Mouse (Mus musculus): ENCODE results near the gene Hoxc4.
A peak's percentile ranks its signal among the peaks of the same experiment; 100 is the strongest.

Hoxc4 gene

DNA sequence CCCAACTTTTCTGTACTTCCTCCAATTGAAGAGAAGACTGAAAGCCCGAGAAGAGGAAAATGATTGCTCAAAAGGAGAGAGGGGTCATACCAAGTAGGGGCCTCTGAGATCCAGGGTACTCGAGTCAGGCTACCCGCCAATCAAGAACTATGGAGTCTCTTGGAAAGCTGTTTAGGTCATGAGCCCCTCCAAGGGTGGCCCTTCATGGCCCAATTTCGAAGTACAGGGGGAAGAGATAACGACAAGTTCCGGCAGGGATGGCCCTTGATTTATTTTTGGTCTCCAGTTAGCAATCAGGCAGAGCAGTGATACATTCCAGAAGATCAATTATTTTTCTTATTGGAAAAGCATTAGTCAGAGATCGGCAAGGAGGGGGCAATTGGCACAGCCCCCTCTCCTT, 27.0 kb upstream of the Hoxc4 start:
- no peak for DNase-seq

DNA sequence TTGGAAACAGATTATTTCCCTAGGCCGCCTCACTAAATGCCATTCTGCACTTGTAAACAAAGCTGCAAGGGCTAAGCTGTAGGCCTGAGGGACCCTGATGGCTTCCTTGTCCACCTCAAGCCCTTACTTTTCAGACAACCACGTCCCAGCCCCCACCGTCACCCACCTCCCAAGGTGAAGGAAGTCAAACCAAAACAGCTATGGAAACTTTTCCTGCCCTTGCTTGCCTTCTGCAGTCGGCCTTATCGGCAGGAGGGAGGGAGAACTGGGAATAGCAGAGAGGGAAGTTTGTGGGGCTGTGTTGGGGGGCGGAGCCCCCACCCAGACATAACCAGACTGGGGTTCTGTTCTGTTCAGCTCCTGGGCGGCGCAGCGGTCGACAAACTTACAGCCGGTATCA, 26.5 kb upstream of the Hoxc4 start:
- no peak for DNase-seq

DNA sequence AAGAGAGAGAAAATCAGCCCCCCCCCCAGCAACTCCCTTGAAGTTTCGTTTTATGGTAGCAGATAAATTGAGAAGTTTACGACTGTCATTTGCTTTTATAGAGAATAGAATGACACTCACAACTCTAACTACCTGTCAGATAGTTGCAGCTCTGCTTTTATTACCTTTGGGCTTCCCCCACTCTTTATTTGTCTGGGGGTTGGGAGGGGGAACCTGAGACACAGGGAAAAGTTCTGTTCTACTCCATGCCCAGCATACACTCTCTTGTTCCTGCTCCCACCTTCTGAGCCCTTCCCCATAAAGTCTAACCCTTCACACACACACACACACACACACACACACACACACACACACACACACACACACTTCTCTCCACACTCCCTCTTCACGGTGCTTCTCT, 25.9 kb upstream of the Hoxc4 start:
- DNase-seq = no peak

DNA sequence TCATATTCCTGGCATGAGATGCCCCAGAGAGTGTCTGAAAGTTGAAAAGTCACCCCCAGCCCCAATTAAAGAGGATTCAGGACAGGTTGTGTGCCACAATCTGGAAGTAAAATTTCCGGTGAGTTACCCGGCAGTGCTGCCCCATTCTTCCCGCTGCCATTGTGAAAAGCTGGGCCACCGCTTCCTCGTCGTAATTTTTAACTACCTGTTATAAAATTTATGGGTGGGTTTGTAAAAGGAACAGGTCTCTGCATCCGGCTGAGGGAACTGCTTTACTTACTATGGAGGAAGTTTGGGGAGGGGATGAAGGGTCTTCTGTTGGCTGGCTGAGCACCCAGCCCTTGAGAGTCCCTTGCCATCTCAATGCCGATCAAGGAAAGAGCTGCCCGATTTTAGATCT, 22.2 kb upstream of the Hoxc4 start:
- DNase-seq = no peak

DNA sequence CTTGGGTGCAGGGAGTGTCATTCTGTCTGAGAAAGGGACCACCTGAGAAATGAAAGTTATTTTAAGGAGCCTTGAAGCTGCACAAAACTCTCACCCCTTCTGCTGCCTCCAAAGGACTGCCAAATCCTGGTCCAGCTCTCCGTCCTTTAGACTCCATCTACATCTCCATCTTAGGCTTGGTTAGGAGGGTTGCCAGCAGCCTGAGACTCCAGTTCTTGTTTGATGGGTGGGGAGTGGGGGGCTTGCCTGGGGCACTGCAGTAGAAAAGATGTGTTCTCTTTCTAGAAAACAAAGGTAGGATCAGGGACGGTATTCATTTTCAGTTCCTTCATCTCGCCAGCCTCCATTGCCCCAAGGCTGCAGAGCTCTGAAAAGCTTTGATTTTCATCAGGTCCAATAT, 21.3 kb upstream of the Hoxc4 start:
- no peak for DNase-seq

DNA sequence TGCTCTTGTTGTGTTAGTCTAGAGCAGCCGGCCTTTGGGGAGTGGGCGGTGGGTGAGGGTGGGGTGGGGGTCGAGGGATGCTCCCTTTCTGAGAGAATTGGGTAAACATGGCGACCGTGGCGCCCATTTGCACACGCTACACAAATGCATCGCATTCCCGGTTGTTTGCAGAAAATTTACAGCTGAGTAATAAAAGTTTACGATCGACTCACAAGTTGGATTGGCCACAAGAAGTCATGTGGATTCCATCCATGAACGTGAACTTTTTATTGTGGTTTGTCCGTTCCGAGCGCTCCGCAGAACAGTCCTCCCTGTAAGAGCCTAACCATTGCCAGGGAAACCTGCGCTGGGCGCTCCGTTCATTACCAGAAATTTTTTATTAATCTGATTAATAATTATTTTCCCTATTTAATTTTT, 20.8 kb upstream of the Hoxc4 start, which contains the start of gene Hoxc6:
Gene Hoxc6 (plus strand): TSS at position 319 of the 417 bp plus-strand sequence.
- DNase-seq = no peak

DNA sequence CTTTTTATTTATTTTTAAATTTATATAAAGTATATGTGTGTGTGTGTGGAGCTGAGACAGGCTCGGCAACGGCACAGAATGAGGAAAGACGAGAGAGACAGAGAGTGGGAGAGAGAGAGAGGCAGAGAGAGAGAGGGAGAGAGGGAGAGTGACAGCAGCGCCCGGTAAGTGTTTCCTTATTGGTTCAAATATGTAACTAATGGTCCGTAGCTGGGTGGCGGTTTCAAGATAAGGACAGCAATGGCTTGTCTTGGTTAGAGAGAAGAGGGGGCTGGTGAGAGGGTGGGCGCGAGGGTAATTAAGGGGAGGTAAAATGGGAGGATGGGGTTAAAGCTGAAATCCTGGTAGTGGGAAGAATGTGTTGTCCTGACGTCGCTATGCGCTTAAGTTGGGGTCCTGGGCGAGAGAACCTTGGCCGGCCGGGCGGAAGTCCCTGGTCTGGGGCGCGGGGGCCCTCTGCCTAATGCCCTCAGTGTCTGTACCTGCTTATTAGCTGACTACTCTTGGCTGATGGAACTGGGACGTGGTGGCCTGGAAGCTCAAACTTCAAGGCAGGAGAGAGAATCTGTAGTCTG, 20.0 kb upstream of the Hoxc4 start:
- no peak for DNase-seq

DNA sequence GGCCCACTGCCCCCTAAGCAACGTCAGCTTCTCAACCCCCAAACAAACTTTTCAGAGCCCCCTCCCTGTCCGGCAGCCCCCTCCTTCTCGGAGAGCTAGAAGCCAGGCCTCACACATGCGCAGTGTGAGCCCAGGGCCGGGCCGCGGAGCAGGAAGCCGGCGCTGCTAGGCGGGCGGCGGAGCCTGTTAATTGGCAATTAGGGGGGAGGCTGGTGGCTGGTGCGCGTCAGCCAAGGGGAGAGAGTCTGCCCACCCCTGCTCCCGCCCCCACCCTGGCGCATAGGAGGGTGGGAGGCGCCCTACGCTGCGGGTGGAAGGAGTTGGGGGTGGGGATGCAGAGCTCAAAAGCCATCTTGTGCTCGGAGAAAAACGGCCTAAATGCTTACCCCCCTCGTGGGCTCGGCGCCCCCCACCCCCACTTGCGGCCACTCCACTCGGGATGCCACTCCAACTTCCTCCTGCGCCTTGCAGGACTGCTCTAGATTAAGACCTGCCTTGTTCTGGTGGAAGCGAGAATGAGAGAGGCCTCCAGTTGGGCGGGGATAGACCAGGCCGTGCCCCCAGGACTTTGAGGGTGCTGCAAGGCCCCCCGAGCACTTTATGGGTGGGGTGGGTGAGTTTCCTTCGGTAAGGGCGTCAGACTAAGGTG, 19.4 kb upstream of the Hoxc4 start:
- DNase-seq = peak; percentile 18

DNA sequence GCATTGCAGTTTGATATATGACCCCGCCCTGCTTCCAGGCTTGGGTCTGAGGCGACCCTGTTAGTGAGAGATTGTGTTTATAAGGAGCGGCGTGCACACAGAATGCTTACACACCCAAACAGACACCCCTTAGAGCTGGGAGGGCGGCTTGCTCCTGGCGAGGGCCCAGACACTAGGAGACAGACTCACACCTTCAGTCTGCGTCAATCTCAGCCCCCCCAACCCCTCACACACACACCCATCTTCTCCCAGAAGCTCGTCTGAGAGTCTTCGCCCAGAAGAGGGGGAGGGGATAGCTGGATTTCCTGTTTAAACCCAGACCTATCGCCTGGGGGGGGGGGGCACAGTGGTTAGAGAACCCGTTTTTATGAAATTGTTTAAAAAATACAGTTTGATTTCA, 18.8 kb upstream of the Hoxc4 start:
- DNase-seq = no peak

DNA sequence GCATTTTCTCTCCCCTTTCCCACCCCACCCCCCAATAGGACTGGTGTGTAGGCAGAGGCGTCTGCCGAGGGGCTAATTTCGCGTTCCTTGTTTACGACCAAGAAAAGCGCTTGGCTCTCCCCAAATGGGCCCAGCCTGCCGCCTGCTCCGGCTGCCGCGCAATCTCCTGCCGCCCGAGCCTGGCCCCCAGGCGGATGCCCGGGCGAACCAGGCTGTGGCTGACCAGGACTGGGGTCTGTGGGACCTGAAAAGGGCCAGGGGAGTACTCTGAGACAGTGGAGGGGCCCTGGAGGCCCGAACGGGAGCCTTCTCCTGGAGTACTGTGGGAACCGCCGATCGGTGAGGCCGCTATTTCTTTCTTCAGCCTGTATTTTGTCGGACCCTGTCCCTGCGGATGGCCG, 18.2 kb upstream of the Hoxc4 start:
- no peak for DNase-seq

DNA sequence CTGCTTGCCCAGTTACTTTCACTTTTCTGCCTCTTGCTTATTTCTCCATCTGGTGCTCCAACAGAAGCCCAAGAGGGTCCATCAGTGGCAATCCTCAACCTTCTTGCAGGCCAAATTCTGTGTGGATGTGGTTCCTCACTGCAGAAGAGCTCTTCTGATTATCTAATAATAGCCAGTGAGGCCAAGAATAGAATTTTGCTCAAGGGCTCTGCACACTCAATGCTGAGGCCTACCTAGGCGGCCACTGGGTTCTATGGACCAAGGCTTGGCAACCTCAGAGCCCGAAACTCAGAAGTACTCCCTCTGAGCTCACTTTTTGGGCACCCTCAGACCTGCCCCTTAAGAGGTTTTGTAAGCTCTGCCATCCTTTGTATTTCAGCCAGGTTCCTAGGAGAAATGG, 17.4 kb upstream of the Hoxc4 start:
- DNase-seq = no peak

DNA sequence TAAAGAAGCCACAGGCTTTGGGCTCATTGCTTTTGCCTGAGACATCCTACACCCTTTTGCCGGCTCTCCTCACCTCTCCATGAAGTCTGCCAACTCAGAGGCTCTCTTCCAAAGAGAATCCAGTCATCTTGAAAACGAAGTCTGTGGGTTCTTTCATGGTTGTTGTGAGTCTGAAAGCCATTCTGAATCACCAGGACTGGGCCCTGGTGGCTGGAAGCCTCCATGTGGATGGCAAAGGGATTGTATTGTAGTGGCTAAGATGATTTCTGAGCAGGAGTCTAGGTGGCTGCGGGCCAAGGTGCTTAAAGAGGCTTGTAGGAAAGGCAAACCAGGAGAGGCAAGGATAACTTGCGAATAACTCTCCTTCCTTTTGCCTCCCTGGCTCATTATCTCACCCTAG, 16.6 kb upstream of the Hoxc4 start:
- DNase-seq = no peak

DNA sequence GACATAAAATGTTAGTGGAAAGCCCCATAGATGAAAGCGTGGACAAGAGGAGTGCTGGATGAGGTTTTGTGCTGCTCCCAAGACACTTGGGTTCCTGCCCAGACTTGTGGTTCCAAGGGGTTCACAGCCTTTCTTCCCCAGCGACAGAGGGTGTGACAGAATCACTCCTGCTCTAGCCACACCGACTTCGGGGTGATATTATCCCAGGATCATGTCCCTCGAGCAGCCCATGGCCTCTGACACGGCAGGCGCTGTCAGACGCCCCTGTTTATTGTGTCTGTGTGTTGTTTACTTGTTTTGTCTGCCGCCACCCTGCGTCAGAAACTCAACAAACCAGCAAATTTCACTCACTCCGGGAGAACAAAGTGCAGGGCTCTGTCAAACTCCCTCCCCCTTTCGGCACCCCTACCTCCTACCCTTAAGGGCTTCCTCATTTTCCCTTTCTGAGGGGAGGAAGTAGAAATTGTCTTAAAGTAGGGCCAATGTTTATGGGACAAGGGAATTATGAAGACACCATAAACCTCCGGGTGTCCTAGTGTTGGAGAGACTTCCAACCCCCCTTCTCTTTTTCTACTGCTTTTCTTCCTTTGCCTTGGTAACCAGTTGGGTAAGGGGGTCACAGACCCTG, 15.8 kb upstream of the Hoxc4 start:
- no peak for DNase-seq

DNA sequence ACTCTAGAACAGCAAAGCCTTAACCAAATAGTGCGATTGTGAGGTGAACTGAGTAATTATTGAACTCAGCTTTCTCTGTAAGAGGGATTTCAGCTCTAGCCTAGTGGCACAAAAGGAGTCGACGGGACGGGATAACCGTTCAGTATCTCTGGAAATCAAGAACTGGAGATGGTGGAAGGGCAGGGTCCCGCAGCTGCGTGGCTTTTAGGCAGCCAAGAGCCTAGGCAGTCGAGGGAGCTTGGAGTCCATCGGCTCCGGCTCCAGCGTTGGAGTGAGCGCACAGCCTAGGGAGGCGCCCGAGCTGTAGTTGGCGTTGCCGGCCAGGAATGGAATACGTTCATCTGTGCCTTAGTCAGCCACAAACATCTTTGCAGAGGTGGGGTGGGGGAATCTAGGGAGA, 13.4 kb upstream of the Hoxc4 start:
- DNase-seq = no peak

DNA sequence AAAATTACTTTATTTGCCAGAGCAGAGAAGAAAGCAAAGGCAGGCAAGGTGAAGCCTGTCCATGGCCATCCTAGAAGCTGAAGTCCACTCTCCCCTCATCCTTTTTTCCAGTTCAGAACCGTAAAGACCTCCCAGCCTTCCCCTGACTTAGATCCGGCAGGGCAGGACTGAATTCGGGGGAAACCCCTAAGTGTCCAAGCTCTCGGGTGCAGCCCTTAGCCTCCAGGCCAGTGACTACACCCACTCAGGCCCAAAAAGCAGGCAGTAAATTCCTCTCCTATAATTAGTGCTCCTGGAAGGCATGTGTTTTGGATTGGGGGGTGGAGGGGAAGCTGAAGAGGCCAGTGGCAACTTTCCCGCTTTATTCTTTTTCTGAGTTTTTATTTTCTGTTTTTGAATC, 12.9 kb upstream of the Hoxc4 start:
- DNase-seq = no peak

DNA sequence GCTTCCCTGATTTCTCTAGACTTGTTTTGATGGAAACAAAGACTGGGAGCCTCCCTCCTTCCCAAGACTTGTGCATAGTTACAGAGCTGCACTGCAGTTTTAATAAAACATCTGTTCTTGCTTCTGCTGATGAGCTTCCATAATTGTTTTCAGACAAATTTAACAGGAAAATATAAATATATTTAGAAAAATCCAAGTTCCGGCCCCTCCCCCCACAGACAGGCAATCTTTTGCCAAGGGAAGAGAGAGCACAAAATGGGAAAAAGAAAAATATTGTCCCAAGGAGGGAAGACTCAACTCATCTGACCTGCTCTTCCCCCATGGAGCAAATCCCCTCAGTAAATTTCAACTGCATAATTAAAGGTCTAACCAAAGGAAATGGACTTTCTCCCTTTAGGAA, 12.4 kb upstream of the Hoxc4 start:
- no peak for DNase-seq

DNA sequence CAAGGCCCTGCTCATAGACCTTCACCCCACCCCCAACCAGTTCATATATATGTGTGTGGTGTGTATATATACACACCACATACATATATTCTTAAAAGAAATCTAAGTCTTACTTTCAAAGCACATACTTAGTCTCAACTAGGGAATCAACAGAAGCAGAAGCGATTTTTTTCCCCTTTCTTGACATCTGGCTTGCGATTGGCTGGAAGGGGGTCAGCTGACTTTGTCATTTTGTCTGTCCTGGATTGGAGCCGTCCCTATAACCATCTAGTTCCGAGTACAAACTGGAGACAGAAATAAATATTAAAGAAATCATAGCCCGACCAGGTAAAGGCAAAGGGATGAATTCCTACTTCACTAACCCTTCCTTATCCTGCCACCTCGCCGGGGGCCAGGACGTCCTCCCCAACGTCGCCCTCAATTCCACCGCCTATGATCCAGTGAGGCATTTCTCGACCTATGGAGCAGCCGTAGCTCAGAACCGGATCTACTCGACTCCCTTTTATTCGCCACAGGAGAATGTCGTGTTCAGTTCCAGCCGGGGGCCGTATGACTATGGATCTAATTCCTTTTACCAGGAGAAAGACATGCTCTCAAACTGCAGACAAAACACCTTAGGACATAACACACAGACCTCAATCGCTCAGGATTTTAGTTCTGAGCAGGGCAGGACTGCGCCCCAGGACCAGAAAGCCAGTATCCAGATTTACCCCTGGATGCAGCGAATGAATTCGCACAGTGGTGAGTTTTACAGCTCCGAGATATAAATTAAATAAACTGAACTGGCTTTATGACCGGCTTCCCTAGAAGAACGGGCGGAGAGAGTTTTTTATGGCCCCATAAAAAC, 9.2 kb upstream of the Hoxc4 start:
- no peak for DNase-seq

DNA sequence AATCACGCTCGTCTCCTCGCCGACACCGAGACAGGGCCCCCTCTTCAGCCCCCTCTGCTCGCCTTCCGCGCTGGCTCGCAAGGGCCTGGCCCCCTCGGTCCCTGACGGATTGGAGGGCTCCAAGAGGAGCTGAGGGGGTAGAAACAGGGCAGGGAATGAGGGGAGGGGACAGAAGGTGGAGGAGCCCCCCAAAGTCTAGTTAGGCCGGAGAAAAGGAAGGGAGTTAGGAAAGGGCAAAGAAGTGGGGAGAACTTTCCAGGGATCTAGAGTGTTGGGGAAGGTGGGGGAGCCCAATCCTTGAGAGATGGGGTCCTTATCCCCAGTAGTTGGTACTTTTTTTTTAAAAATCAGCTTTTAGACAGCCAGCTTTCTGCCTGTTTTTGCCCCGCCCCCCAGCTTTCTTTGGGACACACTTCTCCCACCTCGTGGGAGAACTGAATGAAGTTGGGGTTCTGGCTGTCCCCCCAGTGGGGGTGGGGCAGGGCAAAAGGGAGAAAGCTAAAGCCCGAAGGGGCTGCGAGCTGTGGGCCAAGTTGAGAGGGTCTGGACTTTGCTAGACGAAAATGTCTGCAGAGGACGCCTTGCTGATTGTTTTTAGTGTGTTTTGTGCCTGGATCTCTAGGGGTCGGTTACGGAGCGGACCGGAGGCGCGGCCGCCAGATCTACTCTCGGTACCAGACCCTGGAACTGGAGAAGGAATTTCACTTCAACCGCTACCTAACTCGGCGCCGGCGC, 8.5 kb upstream of the Hoxc4 start:
- DNase-seq = no peak

DNA sequence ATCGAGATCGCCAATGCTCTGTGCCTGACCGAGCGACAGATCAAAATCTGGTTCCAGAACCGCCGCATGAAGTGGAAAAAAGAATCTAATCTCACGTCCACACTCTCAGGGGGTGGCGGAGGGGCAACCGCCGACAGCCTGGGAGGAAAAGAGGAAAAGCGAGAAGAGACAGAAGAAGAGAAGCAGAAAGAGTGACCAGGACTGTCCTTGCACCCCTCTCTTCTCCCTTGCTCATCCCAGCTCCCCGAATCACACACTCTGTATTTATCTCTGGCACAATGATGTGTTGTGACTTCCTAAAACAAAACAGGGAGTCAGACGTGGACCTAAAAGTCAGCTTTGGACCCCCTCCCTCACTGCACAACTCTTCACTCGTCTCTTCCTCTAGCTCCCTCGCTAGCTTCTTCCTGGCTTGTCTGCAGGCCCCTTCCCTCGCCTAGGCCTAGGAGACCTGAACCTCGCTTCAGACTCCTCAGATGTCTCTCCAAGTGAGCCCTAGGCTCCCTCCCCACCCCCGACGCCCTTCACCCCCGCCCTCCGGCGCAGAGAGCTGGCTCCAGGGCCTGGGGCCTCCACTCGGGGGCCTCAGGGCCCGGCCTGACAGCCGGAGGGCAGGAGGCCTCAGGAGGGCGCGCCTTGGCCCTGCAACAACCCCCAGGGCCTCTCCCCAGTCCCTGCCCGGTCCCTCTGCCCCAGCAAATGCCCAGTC, 7.7 kb upstream of the Hoxc4 start:
- no peak for DNase-seq

DNA sequence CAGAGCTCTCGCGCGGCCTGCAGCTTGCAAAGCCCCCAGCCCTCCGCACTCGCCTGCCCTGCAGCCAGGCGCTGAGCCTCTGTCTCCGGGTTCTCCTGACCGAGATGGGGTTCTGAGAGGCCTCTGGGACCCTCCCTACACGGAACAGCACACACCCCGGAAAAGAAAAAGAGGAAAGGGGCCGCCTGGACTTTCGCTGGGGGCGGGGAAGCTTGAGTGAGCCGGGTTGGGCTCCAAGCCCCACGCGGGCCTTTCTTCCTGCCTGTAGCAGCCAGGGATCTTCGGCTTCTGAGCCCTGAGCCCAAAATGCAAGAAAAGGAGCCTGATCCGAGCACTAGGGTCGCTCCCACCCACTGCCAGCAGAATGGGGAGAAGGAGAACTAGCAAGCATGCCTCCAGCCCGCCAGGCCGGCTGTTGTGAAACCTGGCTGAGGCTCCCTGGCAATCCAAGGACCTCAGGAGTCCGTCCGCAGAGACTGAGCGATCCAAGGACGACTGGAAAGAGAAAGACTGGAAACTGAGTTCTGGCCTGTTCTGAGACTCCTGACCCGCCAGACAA, 6.7 kb upstream of the Hoxc4 start:
- no peak for DNase-seq

DNA sequence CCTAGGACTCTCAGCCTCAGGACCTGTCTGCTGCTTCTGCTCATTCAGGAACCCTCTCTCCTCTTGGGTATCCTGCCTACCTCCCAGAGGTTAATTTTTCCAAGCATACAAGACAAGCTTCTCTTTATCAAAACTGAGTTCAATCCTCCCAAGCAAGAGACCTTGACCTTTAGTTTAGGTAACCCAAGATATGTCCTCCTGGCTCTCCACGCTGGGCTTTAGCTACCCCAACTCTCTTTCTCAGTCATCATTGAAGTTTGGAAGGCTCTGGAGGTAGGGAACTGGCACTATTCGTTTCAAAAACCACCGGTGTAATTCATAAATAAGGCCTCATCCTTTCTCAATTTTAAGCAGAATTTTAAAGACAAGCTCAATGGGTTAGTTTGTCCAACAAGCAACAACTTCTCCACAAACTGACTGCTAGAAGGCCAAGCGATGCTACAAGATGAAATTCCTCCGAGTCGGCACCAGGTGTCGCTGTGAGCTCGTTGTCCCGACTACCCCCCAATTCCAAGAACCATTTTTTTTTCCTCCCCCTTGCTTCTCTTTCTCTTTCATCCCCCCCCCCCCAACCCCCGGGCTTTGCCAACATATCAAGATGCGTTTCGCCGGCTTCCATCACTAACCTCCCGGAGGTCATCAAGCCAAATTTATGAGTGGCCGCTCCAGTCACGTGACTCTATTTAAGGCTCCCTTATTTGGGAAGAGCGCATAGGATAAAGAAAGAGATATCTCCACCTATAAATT, 5.3 kb upstream of the Hoxc4 start:
- no peak for DNase-seq
